In the genomic region with DNA sequence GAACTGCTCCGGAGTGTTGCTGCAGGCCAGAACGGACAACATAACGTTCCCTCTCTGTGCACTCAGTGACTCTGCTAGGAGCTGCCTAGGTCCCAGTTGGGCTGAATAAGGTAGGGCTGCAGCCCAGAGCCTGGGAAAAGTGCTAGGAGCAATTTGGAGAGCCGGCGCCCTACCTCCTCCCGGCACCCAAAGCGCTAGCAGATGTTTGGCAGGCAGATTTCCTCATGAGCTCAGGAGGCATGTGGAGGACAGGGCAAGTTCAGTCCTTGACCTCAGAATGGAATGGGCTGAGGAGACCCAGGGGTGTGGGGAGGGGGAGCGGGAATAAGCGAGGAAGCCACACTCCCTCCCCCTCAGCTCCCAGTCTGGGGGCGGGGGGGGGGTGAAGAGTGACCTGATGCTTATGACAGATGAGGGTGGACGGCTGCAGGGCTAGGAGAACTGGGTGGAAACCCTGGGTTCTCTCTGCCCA, we compare ENCODE assay signal across 10 mouse cellular contexts.
DNase-seq lines count a peak whose midpoint lies in the region; ATAC-seq and TF ChIP-seq lines count a peak whose summit lies in the region.
"Had no signal": no experiment of that assay in that cellular context is flagged by ENCODE, and none has a peak within 500 bp of the region (broad histone marks: within the 10 kb centered on the region; RNA-seq: fewer than 3 reads in every experiment).

No protein-coding gene starts in this region.

- H3K4me1 ChIP-seq in lung, embryonic 14.5 days (ENCODE audit: insufficient read depth) = 0 out of 2 replicates have a peak, but pooled peaks cover 4% of the 10 kb centered on the region

- DNase-seq in lung, embryonic 14.5 days = peak; percentile 69
- DNase-seq in lung, adult 18-20 months = no peak
- DNase-seq in gastrocnemius, adult 18-20 months (ENCODE audit: low spot score) = peak; percentile 65
- peak; percentile 71 to 73 for DNase-seq in heart, postnatal 10 days
- peak; percentile 14 for DNase-seq in lung, postnatal 14 days
- DNase-seq in left cerebral cortex, adult 8-10 months (ENCODE audit: low spot score in 2 of 2) = no peak
- no peak for DNase-seq in B cell, adult 2 months
- DNase-seq: liver had no signal

- no peaks in the 10 kb centered on the region for H3K9me3 ChIP-seq in lung, embryonic 14.5 days (ENCODE audit: low read depth, low read length)
- H3K9me3 ChIP-seq: neural tube, embryonic 12.5 days had no signal

- no peak overlapping the region for H3K9ac ChIP-seq in lung, embryonic 14.5 days
- H3K9ac ChIP-seq: neural tube, embryonic 12.5 days had no signal

- ATAC-seq in lung, embryonic 14.5 days (ENCODE audit: insufficient read depth) = peak; percentile 73
- ATAC-seq in cerebellum, adult (ENCODE audit: insufficient number of reproducible peaks, low FRiP score, low TSS enrichment) = no peak

- intact Hi-C loops in heart, postnatal 10 days (cut with DNase I) = no loop called here

- 31% methylated on average over 9 of the region's 11 CpGs for WGBS in lung, embryonic 14.5 days

- H3K4me3 ChIP-seq in lung, embryonic 14.5 days (ENCODE audit: low read depth, low read length) = no peak overlapping the region
- H3K4me3 ChIP-seq: neural tube, embryonic 12.5 days had no signal

- no peak overlapping the region; the same call in 1 of the 2 replicates for H3K27ac ChIP-seq in lung, embryonic 14.5 days (ENCODE audit: low read depth)
- H3K27ac ChIP-seq: neural tube, embryonic 12.5 days had no signal

- no peak overlapping the region for H3K4me2 ChIP-seq in lung, embryonic 14.5 days
- H3K4me2 ChIP-seq: neural tube, embryonic 12.5 days had no signal

- no peaks in the 10 kb centered on the region for H3K27me3 ChIP-seq in lung, embryonic 14.5 days (ENCODE audit: insufficient read depth, low read length)
- H3K27me3 ChIP-seq: neural tube, embryonic 12.5 days had no signal

- H3K36me3 ChIP-seq in lung, embryonic 14.5 days (ENCODE audit: insufficient read depth) = no peaks in the 10 kb centered on the region
- H3K36me3 ChIP-seq: neural tube, embryonic 12.5 days had no signal

- no peak for TF ChIP-seq CTCF in lung, embryonic 14.5 days (IDR thresholded peaks at IDR 0.05; ENCODE audit: low read depth)

Comparison
In these comparisons a context has a peak if more than half of its experiments do, and no peak if none do; other contexts are left out.
1. DNase-seq: peak in lung, embryonic 14.5 days (single experiment), gastrocnemius, adult 18-20 months (single experiment), heart, postnatal 10 days (2 of 2) and lung, postnatal 14 days (single experiment); none in lung, adult 18-20 months (0 of 2), left cerebral cortex, adult 8-10 months (0 of 2) and B cell, adult 2 months (0 of 2).